Mouse (Mus musculus): ENCODE measurements at regions not wholly inside any gene's neighbourhood (a gene's known extent, or its start where the extent isn't known, plus 50 kb on each side); places are given as distances from the start of the nearest gene placed in this dataset.
A peak's percentile ranks its signal among the peaks of the same experiment; 100 is the strongest.

GRCm38 (mm10) chr4:54430789-54431188 lies 514.1 kb upstream of the Zfp462 start:
- no peak for DNase-seq

GRCm38 (mm10) chr4:54460596-54460995 lies 484.3 kb upstream of the Zfp462 start:
- DNase-seq = no peak

DNA sequence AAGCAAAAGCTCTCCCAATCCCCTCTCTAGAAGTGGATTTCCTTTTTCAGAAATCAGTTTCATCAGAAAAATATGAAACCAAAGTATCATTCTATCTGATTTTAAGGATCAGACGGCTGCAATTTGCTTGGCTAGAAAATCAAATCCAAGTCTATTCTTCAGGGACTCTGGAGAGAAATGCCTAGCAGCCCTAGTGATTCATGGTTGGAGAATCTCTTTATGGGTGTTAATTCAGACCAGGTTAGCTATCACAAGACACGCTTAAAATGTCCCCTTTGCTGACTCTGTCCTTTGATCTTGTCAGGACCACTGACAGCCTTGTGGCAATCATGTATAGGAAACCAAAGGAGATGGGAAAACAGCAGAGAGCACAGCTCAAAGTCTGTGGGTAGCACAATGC lies 475.7 kb upstream of the Zfp462 start:
- DNase-seq = no peak

- peak in 1 of 2 experiments; percentile 11 for DNase-seq
These were observed 474.5 kb upstream of the Zfp462 start for GRCm38 (mm10) chr4:54470022-54471008.

- no peak for DNase-seq
These were observed 473.8 kb upstream of the Zfp462 start for GRCm38 (mm10) chr4:54471009-54471408.

- DNase-seq = no peak
These were observed 463.1 kb upstream of the Zfp462 start for GRCm38 (mm10) chr4:54481766-54482165.

- no peak for DNase-seq
These were observed 451.8 kb upstream of the Zfp462 start for GRCm38 (mm10) chr4:54493074-54493473.

GRCm38 (mm10) chr4:54497312-54497994 lies 447.4 kb upstream of the Zfp462 start:
- no peak for DNase-seq

GRCm38 (mm10) chr4:54515934-54516333 lies 428.9 kb upstream of the Zfp462 start:
- DNase-seq = no peak

- DNase-seq = no peak
These were observed 421.6 kb upstream of the Zfp462 start for GRCm38 (mm10) chr4:54523283-54523682.

- no peak for DNase-seq
These were observed 418.8 kb upstream of the Zfp462 start for GRCm38 (mm10) chr4:54526003-54526586.

DNA sequence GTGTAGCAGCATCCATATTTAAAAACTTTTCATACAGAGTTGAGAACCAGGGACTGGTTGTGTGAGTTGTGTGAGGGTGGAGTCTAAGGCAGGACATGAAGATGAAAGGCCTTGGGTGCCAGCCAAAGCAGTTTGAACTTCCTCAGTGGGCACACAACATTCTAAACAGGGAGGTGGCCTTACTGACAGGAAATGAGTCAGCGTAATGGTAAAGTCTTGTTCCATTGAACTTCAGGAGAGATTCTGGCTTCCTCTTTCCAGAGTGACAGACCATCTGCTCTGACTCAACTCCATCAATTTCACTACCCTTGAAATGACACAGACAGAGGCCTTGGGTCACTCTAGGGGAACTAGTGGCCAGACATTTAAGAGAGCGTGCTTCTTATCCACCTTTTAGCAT lies 417.2 kb upstream of the Zfp462 start:
- DNase-seq = peak; percentile 73 to 76

DNA sequence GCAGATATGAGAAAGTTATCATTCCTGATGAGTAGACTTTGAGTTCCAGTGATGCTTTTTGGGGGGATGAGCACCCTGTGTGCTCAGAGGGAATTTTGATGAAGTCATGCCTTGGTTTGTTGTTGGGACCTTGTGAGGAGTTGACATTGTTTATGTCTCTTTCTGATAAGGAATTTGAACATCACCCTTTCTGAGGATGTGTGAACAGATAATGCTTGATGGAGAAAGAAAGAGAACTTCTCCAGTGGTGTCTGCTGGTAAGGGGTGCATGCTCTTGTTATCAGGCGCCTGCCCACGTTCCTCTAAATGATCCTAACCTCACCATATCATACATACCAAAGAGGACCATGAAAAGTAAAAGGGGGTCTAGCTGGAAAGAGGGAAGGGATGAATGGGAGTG lies 413.1 kb upstream of the Zfp462 start:
- no peak for DNase-seq

- peak in 1 of 2 experiments; percentile 4 for DNase-seq
These were observed 411.0 kb upstream of the Zfp462 start for GRCm38 (mm10) chr4:54533846-54534245.

DNA sequence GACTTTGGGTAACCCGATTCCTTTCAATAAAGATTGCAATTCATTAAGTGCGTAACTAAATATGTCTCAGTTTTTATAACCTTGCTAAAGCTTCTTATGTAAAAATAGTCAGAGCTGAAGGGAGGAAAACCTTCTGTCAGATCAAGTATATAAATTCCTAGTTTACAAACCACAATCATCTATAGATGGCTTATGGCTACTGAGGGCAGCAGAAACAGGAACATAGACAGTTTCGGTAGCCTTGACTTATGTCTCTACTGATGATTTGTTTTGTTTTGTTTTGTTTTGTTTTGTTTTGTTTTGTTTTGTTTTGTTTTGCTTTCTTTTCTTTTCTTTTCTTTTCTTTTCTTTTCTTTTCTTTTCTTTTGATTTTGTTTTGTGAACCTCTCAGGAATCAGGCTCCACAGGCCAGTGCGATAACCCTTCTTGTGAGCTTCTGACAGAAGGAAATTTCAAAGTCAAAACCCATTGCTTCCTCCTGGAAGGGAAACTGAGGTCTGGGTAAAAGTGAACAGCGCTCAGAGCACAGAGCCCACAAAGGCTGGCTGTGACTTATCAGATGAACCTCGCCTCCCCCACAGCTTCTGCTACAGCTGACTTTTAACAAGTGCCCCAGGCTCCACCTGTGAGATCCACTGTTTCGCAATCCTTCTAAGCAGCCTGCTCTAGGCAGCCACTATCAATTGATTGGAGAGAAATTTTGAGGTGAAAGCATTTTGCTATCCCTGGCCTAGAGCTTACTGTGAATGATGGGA lies 391.8 kb upstream of the Zfp462 start:
- DNase-seq = no peak

GRCm38 (mm10) chr4:54563075-54563474 lies 381.8 kb upstream of the Zfp462 start:
- no peak for DNase-seq

GRCm38 (mm10) chr4:54573185-54573584 lies 371.7 kb upstream of the Zfp462 start:
- DNase-seq = no peak

- peak in 1 of 2 experiments; percentile 34 for DNase-seq
These were observed 357.7 kb upstream of the Zfp462 start for GRCm38 (mm10) chr4:54587197-54587596.

GRCm38 (mm10) chr4:54588704-54589103 lies 356.1 kb upstream of the Zfp462 start:
- no peak for DNase-seq

GRCm38 (mm10) chr4:54601671-54602512 lies 343.0 kb upstream of the Zfp462 start:
- DNase-seq = peak in 1 of 2 experiments; percentile 17

Data from adrenal gland, postnatal 36 days (tissue).